Mouse (Mus musculus): ENCODE measurements around the gene Acvr2a.

DNA sequence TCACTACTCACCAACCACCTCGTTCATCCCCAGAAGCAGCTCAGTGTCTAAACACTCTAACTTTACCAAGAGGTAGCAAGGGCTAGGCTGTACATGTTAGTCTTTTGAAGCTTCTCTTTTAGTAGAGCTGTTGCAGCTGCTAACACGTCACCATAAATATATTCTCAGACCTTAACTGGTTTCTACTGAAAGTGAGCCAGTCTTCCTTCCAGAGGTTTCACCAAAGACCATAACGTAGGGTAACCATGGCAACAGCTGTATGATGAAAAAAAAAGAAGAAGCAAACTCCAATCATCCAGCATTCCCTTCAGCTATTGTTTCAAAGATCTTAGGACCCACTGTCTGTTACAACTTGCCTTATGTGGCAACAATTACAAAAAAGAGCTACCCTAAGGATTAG lies 25.0 kb upstream of the Acvr2a start:
- TF ChIP-seq CTCF (IDR thresholded peaks at IDR 0.05; ENCODE audit: insufficient read depth, low read length), result no peak
- TF ChIP-seq POLR2A (IDR thresholded peaks at IDR 0.05; ENCODE audit: borderline replicate concordance, extremely low read depth, low read depth, low read length), result no peak
